Mouse (Mus musculus): ENCODE measurements at regions not wholly inside any gene's neighbourhood (a gene's known extent, or its start where the extent isn't known, plus 50 kb on each side); places are given as distances from the start of the nearest gene placed in this dataset.

GRCm38 (mm10) chr3:35102715-35103591, 452.7 kb downstream of the Sox2 start:
- peak; percentile 51 for DNase-seq

DNA sequence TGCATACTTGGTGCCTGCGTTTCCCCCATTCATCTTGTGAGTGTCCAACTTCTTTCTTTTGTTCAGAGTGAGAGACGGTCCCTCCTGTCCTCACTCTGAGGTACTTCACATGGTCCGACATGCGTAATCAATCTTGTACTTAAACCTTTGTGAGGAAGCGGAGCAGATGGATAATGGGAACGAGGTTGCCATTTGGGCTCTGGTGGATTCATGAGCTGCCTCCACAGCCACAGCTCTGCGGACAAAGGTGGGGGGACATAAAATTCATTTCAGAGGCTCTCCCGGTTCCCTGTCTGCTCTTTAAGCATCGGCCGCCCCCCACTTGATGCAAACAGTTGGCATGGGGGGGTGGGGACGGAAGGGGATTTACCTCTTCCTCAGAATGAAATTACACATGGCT, 454.7 kb downstream of the Sox2 start:
- DNase-seq: no peak

- no peak for DNase-seq
Measured at GRCm38 (mm10) chr3:35106097-35106496, 455.9 kb downstream of the Sox2 start.

GRCm38 (mm10) chr3:35133477-35133876, 483.3 kb downstream of the Sox2 start:
- DNase-seq: no peak

- no peak for DNase-seq
Measured at GRCm38 (mm10) chr3:35141500-35142220, 491.5 kb downstream of the Sox2 start.

GRCm38 (mm10) chr3:35142683-35143082, 492.5 kb downstream of the Sox2 start:
- DNase-seq: no peak

GRCm38 (mm10) chr3:35145569-35145968, 495.4 kb downstream of the Sox2 start:
- DNase-seq: no peak

GRCm38 (mm10) chr3:35146681-35147080, 496.5 kb downstream of the Sox2 start:
- no peak for DNase-seq

DNA sequence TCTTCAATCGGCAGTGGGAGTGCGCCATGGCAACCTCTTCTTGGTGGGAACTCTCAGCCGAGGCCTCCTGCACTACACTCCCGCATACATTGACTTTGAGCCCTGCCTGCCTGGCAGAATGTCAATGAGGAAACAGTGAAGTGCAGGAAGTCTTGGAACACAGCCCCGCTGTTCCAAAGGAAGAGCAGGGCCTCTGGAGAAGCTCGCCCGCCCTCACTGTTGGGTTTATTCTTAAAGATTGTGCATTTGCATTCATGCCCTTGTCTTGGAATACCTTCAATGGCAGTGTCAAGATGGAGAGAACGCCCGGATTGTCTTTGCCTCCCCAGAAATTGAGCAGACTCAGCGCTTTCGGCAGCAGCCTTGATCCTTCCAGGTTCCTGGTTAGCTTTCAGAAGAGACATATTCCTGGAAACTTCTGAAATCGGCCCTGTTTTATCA, 499.1 kb downstream of the Sox2 start:
- no peak for DNase-seq

- no peak for DNase-seq
Measured at GRCm38 (mm10) chr3:35152191-35152590, 502.0 kb downstream of the Sox2 start.

- DNase-seq: no peak
Measured at GRCm38 (mm10) chr3:35154266-35154665, 504.1 kb downstream of the Sox2 start.

- no peak for DNase-seq
Measured at GRCm38 (mm10) chr3:35168676-35169075, 518.5 kb downstream of the Sox2 start.

DNA sequence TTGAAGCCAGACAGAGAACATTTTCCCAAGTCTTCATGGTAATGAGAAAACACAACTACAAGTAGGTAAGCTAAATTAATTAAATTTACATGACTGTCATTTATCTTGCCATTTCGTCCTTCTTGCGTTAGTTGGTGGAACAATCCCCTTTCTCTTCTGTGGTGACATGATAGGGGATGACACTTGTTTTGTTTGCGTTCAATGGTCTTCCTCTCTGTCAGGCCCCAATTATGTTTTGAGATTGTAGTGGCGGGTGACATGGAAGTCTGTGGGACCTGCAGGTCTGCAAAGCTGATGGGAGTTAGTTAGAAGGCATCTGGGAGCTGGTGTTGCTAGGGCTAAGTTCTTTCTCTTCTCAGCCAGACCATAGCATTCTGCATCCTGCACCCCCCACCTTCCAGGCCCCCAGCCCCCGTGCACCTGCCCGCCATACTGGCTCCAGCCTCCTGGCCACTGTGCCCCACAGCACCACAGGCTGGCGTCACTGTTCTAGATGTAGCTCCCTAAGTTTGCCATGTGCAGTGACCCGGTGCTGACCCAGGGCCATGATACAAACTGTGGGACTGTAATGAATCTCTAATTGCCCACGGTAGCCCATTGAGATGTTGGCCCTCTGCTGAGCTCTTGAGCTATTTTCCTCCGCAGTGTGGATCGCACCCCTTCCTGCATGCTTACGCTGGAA, 528.7 kb downstream of the Sox2 start:
- no peak for DNase-seq

DNA sequence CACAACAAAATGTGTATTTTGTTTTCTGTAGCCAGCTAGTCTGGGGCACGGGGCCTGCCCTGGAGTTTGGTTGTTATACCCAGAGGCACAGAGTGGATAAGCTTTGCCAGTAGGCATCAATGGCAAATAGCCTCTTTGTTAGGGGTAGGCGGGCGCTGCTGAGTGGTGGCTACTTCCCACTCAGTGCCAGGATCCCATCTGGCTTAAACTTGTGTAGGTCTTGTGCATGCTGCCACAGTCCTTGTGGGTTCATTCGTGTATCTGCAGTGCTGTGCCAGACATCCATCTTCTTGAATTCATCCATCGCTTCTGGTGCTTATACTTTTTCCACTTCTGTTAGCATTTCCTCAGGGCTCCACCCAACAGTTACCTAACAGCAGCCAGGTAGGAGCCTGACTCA, 545.4 kb upstream of the Atp11b start:
- DNase-seq: no peak

DNA sequence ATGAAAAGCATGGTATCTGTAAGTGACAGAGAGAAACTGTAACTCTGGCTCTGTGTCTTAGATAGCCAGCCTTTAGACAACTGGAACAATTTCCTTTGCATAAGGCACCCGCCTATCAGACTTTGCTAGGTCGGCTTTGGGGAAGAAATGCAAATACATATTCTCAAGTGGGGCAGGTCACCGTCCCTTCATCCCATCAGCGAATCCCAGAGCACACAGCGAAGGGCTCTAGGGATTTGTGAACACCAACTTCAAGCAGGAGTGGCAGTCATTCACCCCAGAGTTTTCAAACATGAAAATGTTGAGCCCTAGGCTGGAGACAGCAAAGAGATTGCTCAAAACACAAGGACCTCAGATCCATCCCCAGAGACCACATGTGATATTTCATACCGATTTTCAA, 534.5 kb upstream of the Atp11b start:
- no peak for DNase-seq

- no peak for DNase-seq
Measured at GRCm38 (mm10) chr3:35221183-35221582, 532.7 kb upstream of the Atp11b start.

DNA sequence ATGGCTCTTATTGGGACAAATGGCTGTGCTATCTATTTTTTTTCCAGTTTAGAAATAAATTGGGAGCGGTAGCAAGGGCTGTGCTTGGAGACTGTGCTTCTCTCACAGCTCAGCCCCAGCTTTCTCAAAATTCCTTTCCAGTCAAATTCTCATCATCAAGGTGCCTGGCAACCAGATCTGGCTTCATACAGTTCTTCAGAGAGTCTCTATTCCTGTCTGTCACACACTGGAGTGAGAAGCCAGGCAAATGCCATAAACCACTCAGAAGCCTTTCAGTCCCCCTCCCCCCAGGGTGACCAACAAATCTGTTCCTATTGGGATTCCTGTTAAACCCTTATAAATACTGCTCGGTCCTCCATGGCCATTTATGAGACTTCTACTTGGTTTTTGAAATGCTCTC, 531.7 kb upstream of the Atp11b start:
- DNase-seq: no peak

DNA sequence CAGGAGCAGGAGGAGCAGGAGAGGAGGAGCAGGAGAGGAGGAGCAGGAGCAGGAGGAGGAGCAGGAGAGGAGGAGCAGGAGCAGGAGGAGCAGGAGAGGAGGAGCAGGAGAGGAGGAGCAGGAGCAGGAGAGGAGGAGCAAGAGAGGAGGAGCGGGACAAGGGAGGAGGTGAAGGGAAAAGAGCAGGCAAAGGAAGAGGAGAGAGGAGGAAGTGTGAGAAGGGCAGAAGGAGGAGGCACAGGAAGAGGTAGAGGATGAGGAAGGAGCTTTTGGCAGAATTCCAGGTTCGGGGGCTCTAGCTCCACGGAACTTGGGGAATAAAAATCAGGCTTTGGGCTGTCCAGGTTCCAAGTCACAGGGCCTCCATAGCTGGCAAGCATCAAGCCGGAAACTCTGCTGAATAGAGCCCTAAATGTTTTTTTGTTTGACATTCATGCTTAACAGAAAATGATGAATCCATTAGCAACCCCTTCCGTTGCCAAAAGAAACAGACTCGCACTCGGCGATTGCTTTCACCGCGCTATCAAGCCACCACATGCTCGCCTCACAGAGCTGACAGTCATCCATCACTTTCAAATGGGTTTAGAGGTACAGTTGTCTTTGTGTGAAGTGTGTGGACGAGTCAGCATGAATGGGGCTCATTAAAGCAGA, 528.7 kb upstream of the Atp11b start:
- DNase-seq: no peak

DNA sequence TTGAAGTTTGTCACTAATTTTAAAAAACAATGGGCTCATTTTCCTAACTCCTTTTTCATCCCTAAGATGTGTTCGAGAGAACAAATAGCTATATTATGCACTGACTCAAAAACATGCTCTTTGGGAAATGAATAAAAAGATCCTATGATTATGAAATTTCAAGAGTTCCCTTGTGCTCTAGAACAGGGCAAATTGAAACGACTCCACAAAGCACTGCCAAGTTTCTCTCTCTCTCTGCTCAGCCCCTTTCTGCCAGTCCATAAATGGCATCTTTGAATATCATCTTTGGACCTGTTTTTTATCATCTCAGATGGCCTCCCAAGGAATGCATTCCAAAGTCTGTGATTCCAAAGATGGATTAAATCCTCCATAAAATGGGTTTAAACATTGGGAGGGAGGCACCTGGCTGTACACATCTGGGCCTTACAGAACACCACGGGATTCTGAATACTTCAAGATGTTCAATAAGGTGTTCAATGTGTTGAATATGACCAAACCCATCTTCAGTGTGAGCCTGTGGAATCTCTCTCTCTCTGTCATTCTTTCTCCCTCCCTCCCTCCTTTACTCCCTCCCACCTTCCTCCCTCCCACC, 528.0 kb upstream of the Atp11b start:
- DNase-seq: no peak

- no peak for DNase-seq
Measured at GRCm38 (mm10) chr3:35231158-35231928, 522.6 kb upstream of the Atp11b start.

DNA sequence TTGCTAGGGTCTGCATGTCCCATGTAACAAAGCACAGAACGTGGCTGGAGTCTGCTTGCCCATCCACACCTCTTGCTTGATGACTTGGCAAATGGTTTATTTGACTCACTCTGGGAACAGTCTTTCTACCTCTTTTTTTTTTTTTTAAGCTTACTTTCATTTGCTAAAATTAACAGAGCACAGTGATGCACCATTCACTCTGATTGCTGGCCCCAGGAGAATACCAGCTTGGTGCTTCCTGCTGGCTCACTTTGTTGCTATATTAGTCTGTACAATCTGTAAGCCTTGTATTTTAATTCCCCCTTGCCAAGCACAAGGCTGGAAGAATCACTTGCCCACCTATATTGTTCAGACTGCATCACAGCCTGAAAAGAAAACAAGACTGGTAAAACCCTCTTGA, 521.4 kb upstream of the Atp11b start:
- no peak for DNase-seq

DNA sequence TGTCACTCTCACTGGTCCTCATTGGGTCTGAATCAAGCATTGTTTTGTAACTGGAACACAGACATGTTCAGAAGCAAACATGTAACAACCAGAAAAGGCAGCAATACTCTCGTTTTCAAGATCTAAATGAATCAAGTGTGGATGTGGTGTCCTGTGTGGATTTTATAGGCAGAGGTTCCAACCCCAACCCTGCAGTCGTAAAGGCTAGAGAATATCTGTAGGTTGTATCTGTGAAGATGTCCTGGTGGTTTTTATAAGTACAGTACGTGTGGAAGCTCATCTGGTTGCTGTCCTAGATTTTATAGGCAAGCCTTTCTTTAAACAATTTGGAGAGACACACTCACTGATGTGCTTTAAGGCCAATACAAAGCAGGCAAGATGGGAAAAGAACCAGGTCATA, 518.8 kb upstream of the Atp11b start:
- DNase-seq: no peak
